Mouse (Mus musculus): Measurements from ENCODE around the gene Cpxm2. TPM values are rescaled to one million over a fixed set of nuclear protein-coding genes. Genes with fewer than 3 reads are reported as not detected.
A peak's percentile ranks its signal among the peaks of the same experiment; 100 is the strongest.

The Cpxm2 gene
- polyA plus RNA-seq, 1 experiment from 2014 or later = 27.8 TPM

- Histone ChIP-seq H3K27ac (peak overlapping the region; percentile 9; the same call in 1 of the 2 replicates), H3K9me3 (no peaks in the 10 kb centered on the region; the same call in 1 of the 2 replicates), H3K27me3 (no peaks in the 10 kb centered on the region), H3K9ac (no peak overlapping the region), H3K4me1 (peaks cover 9% of the 10 kb centered on the region), H3K36me3 (no peaks in the 10 kb centered on the region), H3K4me3 (no peak overlapping the region), H3K4me2 (no peak overlapping the region)
- 59% methylated on average over 4 of the region's 4 CpGs for WGBS
- no peak for ATAC-seq (ENCODE audit: insufficient number of reproducible peaks, insufficient read depth, low FRiP score, low TSS enrichment, low read depth)
Observed at GRCm38 (mm10) chr7:132088181-132088580, 66.4 kb downstream of the Cpxm2 start.

DNA sequence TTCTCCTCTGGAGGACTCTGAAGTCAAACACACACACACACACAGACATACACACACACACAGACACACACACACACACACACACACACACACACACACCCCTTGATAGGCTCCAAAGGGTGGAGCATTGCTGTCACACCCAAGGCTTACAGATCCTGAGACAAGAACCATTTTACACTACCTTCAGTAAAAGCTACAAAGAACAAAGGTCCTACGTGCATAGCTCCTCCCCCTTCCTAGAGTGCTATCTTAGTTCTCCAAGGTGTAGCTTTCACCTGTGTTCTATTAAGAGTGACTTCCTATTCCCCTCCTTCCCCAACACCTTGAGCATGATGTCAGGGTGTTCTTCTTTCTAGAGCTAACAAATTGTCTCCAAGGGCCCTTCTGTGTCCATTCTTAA lies 78.7 kb downstream of the Cpxm2 start:
- H3K27me3 ChIP-seq = no peaks in the 10 kb centered on the region
- no peak overlapping the region for H3K27ac ChIP-seq
- H3K9ac ChIP-seq = no peak overlapping the region
- peaks cover 12% of the 10 kb centered on the region for H3K4me1 ChIP-seq
- H3K36me3 ChIP-seq = no peaks in the 10 kb centered on the region
- H3K9me3 ChIP-seq = no peaks in the 10 kb centered on the region
- WGBS = 70% methylated on average over 1 of the region's 1 CpGs
- no peak overlapping the region for H3K4me3 ChIP-seq
- no peak overlapping the region for H3K4me2 ChIP-seq
- ATAC-seq (ENCODE audit: insufficient number of reproducible peaks, insufficient read depth, low FRiP score, low TSS enrichment, low read depth) = no peak

- H3K36me3 ChIP-seq = no peaks in the 10 kb centered on the region
- peaks cover 12% of the 10 kb centered on the region for H3K4me1 ChIP-seq
- no peak overlapping the region for H3K9ac ChIP-seq
- H3K27ac ChIP-seq = no peak overlapping the region
- no peak for ATAC-seq (ENCODE audit: insufficient number of reproducible peaks, insufficient read depth, low FRiP score, low TSS enrichment, low read depth)
- 65% methylated on average over 3 of the region's 3 CpGs for WGBS
- H3K4me3 ChIP-seq = no peak overlapping the region
- H3K27me3 ChIP-seq = no peaks in the 10 kb centered on the region
- no peak overlapping the region for H3K4me2 ChIP-seq
- no peaks in the 10 kb centered on the region for H3K9me3 ChIP-seq
Observed at GRCm38 (mm10) chr7:132074503-132074902, 80.0 kb downstream of the Cpxm2 start.

DNA sequence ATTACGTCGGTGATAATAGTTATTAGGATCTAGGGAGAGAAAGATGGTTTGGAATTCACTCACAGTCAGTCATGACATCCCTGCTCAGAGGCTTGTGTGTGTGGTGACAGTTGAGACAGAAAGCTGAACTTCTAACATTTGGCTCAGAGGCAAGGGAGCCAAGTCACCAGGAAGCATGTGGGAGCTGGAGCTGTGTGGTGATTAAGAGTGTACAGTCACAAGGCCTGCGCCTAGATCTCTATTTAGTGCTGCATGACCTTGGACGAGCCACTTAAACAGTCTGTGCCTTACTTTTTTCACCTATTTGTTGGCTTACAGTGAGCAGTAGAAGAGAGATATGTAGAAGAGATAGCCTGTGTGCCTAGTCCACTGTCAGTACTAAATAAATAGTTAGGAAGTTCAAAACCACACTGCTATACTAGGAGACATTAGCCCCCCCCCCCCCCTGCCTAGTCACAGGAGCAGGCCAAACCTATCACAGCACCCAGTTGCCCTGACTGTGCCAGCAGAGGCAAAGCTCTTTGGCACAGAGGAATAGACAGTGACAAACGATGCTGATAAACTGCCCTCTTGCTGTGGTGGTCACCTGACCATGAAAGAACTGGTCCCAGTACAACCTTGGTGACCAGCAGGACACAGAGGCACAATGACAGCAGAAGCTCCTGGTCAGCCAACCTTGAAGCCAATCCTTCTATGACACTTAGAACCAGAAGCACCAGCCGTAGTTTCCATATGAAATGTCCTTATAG lies 83.5 kb downstream of the Cpxm2 start:
- ATAC-seq (ENCODE audit: insufficient number of reproducible peaks, insufficient read depth, low FRiP score, low TSS enrichment, low read depth) = no peak
- 83% methylated on average over 6 of the region's 6 CpGs for whole genome bisulfite sequencing

DNA sequence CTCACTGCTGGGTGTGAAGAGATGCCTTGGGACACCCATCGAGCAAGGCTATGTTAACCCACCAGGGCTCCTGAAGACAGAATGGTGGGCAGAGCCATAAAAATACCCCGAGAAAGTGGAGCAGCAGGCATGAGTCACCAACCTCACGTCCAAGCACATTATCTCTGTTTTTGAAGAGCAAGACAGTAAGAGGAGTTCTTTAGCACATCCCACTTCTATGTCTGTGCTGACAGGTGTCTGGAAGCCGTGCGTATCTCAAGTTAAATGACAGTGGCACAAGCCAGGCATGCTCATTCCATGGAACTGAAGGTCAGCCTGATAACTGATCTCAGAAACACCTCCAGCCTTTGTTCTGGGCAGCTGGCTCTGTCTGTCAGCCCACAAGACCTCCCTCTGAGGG lies 86.6 kb downstream of the Cpxm2 start:
- no peak for ATAC-seq (ENCODE audit: insufficient number of reproducible peaks, insufficient read depth, low FRiP score, low TSS enrichment, low read depth)
- H3K9ac ChIP-seq = no peak overlapping the region
- H3K36me3 ChIP-seq = no peaks in the 10 kb centered on the region
- 81% methylated on average over 5 of the region's 5 CpGs for WGBS
- no peak overlapping the region for H3K4me2 ChIP-seq
- no peak overlapping the region for H3K4me3 ChIP-seq
- peaks cover 5% of the 10 kb centered on the region; the same call in 1 of the 2 replicates for H3K4me1 ChIP-seq
- no peak overlapping the region for H3K27ac ChIP-seq
- no peaks in the 10 kb centered on the region for H3K9me3 ChIP-seq
- no peaks in the 10 kb centered on the region for H3K27me3 ChIP-seq

More for the DNA sequence above, 83.5 kb downstream of the Cpxm2 start:
- Histone ChIP-seq H3K27ac (no peak overlapping the region), H3K27me3 (no peaks in the 10 kb centered on the region), H3K36me3 (no peaks in the 10 kb centered on the region), H3K9ac (no peak overlapping the region), H3K4me1 (peaks cover 5% of the 10 kb centered on the region; the same call in 1 of the 2 replicates), H3K4me3 (no peak overlapping the region), H3K9me3 (no peaks in the 10 kb centered on the region), H3K4me2 (no peak overlapping the region)

GRCm38 (mm10) chr7:132067511-132067910 lies 87.0 kb downstream of the Cpxm2 start:
- Histone ChIP-seq H3K36me3 (no peaks in the 10 kb centered on the region), H3K27ac (no peak overlapping the region), H3K9me3 (no peaks in the 10 kb centered on the region), H3K9ac (no peak overlapping the region), H3K4me2 (no peak overlapping the region), H3K4me1 (peaks cover 5% of the 10 kb centered on the region; the same call in 1 of the 2 replicates), H3K27me3 (no peaks in the 10 kb centered on the region), H3K4me3 (no peak overlapping the region)
- WGBS = 81% methylated on average over 5 of the region's 5 CpGs
- no peak for ATAC-seq (ENCODE audit: insufficient number of reproducible peaks, insufficient read depth, low FRiP score, low TSS enrichment, low read depth)

GRCm38 (mm10) chr7:132060116-132060515 lies 94.4 kb downstream of the Cpxm2 start:
- Histone ChIP-seq H3K27ac (no peak overlapping the region), H3K4me1 (no peaks in the 10 kb centered on the region), H3K27me3 (no peaks in the 10 kb centered on the region), H3K9me3 (no peaks in the 10 kb centered on the region), H3K4me3 (no peak overlapping the region), H3K4me2 (no peak overlapping the region), H3K9ac (no peak overlapping the region), H3K36me3 (no peaks in the 10 kb centered on the region; the same call in 1 of the 2 replicates)
- no peak for ATAC-seq (ENCODE audit: insufficient number of reproducible peaks, insufficient read depth, low FRiP score, low TSS enrichment, low read depth)
- WGBS = 81% methylated on average over 7 of the region's 7 CpGs

DNA sequence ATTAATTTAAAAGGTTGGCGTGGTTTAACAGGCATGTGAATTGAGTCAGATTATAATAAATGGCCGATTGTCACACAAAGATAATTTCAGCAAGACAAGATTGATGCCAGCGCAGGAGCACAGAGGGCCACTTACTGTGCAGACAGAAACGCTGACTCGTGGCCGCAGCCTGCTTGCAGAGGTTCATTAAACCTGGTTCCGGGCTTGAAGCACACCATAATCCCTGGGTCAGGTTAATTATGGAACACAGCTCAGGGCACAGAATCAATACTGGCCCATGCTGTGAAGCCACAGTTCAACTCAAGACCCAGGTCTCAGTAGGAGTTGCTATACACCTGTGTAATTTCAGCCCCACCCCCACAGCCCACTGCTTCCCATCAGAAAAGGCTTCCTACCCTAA lies 98.0 kb downstream of the Cpxm2 start:
- 73% methylated on average over 7 of the region's 7 CpGs for WGBS
- ATAC-seq (ENCODE audit: insufficient number of reproducible peaks, insufficient read depth, low FRiP score, low TSS enrichment, low read depth) = no peak
- no peaks in the 10 kb centered on the region for H3K4me1 ChIP-seq
- no peak overlapping the region for H3K9ac ChIP-seq
- no peak overlapping the region for H3K27ac ChIP-seq
- no peaks in the 10 kb centered on the region for H3K9me3 ChIP-seq
- no peak overlapping the region for H3K4me3 ChIP-seq
- no peaks in the 10 kb centered on the region for H3K27me3 ChIP-seq
- peaks cover 7% of the 10 kb centered on the region; the same call in 1 of the 2 replicates for H3K36me3 ChIP-seq
- no peak overlapping the region for H3K4me2 ChIP-seq

DNA sequence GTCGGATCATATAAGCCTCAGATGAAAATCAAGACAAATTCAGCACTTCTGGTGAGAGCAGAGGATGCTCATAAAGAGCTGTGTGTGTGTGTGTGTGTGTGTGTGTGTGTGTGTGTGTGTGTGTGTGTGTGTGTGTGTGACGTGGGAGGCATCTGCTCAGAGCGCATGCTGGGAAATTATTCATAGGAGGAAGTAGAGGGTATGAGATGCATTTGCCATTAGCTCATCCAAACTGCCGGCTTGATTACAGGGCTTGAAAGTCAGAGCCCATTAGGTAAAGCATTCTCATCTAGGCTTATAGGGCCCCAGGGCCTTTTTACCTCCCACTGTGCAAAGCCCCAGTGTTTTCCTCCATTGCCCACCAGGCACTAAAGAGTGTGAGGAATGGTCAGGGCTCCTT lies 107.9 kb downstream of the Cpxm2 start:
- no peak overlapping the region for H3K4me2 ChIP-seq
- no peaks in the 10 kb centered on the region for H3K27me3 ChIP-seq
- H3K27ac ChIP-seq = no peak overlapping the region
- H3K36me3 ChIP-seq = peaks cover 5% of the 10 kb centered on the region; the same call in 1 of the 2 replicates
- H3K4me3 ChIP-seq = no peak overlapping the region
- H3K9ac ChIP-seq = no peak overlapping the region
- H3K9me3 ChIP-seq = no peaks in the 10 kb centered on the region
- no peaks in the 10 kb centered on the region for H3K4me1 ChIP-seq
- WGBS = 33% methylated on average over 4 of the region's 4 CpGs
- no peak for ATAC-seq (ENCODE audit: insufficient number of reproducible peaks, insufficient read depth, low FRiP score, low TSS enrichment, low read depth)

GRCm38 (mm10) chr7:132031940-132032531 lies 122.5 kb downstream of the Cpxm2 start:
- peaks cover 5% of the 10 kb centered on the region; the same call in 1 of the 2 replicates for H3K27me3 ChIP-seq
- H3K9ac ChIP-seq = no peak overlapping the region
- no peaks in the 10 kb centered on the region for H3K36me3 ChIP-seq
- no peak overlapping the region for H3K27ac ChIP-seq
- no peak for ATAC-seq (ENCODE audit: insufficient number of reproducible peaks, insufficient read depth, low FRiP score, low TSS enrichment, low read depth)
- no peak overlapping the region for H3K4me2 ChIP-seq
- no peak overlapping the region for H3K4me3 ChIP-seq
- H3K9me3 ChIP-seq = no peaks in the 10 kb centered on the region
- 59% methylated on average over 6 of the region's 6 CpGs for WGBS
- peaks cover 28% of the 10 kb centered on the region; the same call in 1 of the 2 replicates for H3K4me1 ChIP-seq

DNA sequence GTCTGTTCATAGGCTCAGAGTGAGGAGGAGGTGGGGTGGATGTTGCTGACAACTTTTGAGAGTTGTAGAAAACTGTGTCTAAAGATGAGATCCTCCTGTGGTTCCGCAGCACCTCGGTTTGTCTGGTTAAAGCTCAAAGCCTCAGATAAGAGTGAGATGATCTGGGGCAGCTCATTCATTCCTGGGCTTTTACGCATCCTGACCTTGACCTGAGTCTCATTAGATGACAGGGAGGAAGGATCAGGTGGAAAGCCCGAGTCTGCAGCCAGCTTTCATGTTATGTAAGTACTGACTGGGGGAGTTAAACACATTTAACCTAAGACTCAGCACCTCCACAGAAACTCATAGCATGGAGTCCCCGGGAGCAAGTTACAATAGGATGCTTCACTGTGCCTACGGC lies 127.9 kb downstream of the Cpxm2 start:
- 71% methylated on average over 6 of the region's 6 CpGs for WGBS
- Histone ChIP-seq H3K27me3 (0 out of 2 replicates have a peak, but pooled peaks cover 1% of the 10 kb centered on the region), H3K36me3 (no peaks in the 10 kb centered on the region), H3K27ac (no peak overlapping the region), H3K4me2 (no peak overlapping the region), H3K4me1 (peaks cover 9% of the 10 kb centered on the region; the same call in 1 of the 2 replicates), H3K4me3 (no peak overlapping the region), H3K9me3 (no peaks in the 10 kb centered on the region), H3K9ac (no peak overlapping the region)
- no peak for ATAC-seq (ENCODE audit: insufficient number of reproducible peaks, insufficient read depth, low FRiP score, low TSS enrichment, low read depth)

DNA sequence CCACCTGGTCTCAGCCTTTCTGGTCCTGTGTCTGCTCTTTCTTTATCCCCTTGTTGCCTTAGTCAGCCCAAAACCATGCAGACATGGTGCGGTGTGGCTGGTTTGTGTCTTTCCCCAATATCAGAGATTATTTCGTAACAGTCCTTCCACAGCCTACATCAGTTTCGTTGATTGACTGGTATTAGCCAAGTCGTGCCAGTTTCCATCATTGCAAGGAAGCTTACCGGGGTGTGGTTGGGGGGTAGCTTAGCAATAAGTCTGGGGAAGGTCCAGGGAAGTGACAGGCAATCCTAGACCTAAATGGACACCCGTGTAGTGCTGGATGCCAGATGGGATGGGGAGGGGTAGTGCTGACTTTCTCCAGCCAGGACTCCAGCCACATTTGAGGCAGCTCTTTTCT lies 128.9 kb downstream of the Cpxm2 start:
- Histone ChIP-seq H3K36me3 (no peaks in the 10 kb centered on the region), H3K4me1 (0 out of 2 replicates have a peak, but pooled peaks cover 3% of the 10 kb centered on the region), H3K9me3 (no peaks in the 10 kb centered on the region), H3K4me3 (no peak overlapping the region), H3K4me2 (no peak overlapping the region), H3K27ac (no peak overlapping the region), H3K27me3 (no peaks in the 10 kb centered on the region), H3K9ac (no peak overlapping the region)
- WGBS = 71% methylated on average over 6 of the region's 6 CpGs
- no peak for ATAC-seq (ENCODE audit: insufficient number of reproducible peaks, insufficient read depth, low FRiP score, low TSS enrichment, low read depth)

Data from embryonic facial prominence, embryonic 13.5 days (tissue).